Mouse (Mus musculus) layer of hippocampus, adult 9-11 months (tissue): ENCODE measurements at regions not wholly inside any gene's neighbourhood (a gene's known extent, or its start where the extent isn't known, plus 50 kb on each side); places are given as distances from the start of the nearest gene placed in this dataset.

Source experiments
- DNase-seq: peaks from one replicate; pipeline ENCODE4 v3.0.0; 2022

GRCm38 (mm10) chr6:6280812-6281568 lies 64.0 kb upstream of the Slc25a13 start:
- DNase-seq = peak; percentile 17

- DNase-seq = no peak
Observed at GRCm38 (mm10) chr6:6279646-6280045, 62.7 kb upstream of the Slc25a13 start.

- DNase-seq = no peak
Observed at GRCm38 (mm10) chr6:6270545-6270944, 53.6 kb upstream of the Slc25a13 start.
